Mouse (Mus musculus): ENCODE data around the gene Myh10. TPM values are rescaled to one million over a fixed set of nuclear protein-coding genes. Genes with fewer than 3 reads are reported as not detected.
A peak's percentile ranks its signal among the peaks of the same experiment; 100 is the strongest.

Myh10 gene
- polyA plus RNA-seq, 1 experiment from 2014 or later: 5.4 TPM

GRCm38 (mm10) chr11:68745374-68746200 is 54.2 kb downstream of the Myh10 start:
- no peak for DNase-seq (ENCODE audit: low spot score)

GRCm38 (mm10) chr11:68748121-68748520 is 56.8 kb downstream of the Myh10 start:
- DNase-seq (ENCODE audit: low spot score): no peak

- no peak for DNase-seq (ENCODE audit: low spot score)
Measured at GRCm38 (mm10) chr11:68750206-68750605, 58.8 kb downstream of the Myh10 start.

- peak; percentile 53 for DNase-seq (ENCODE audit: low spot score)
Measured at GRCm38 (mm10) chr11:68750938-68751337, 59.6 kb downstream of the Myh10 start.

GRCm38 (mm10) chr11:68754283-68754682 is 62.9 kb downstream of the Myh10 start:
- DNase-seq (ENCODE audit: low spot score): no peak

GRCm38 (mm10) chr11:68756456-68757348 is 65.3 kb downstream of the Myh10 start:
- no peak for DNase-seq (ENCODE audit: low spot score)

GRCm38 (mm10) chr11:68759691-68760090 is 68.3 kb downstream of the Myh10 start:
- DNase-seq (ENCODE audit: low spot score): no peak

GRCm38 (mm10) chr11:68761155-68761554 is 69.8 kb downstream of the Myh10 start:
- no peak for DNase-seq (ENCODE audit: low spot score)

GRCm38 (mm10) chr11:68761664-68762063 is 70.3 kb downstream of the Myh10 start:
- no peak for DNase-seq (ENCODE audit: low spot score)

GRCm38 (mm10) chr11:68764622-68765021 is 73.3 kb downstream of the Myh10 start:
- no peak for DNase-seq (ENCODE audit: low spot score)

GRCm38 (mm10) chr11:68767762-68768542 is 76.6 kb downstream of the Myh10 start:
- no peak for DNase-seq (ENCODE audit: low spot score)

GRCm38 (mm10) chr11:68769770-68770510 is 78.6 kb downstream of the Myh10 start:
- DNase-seq (ENCODE audit: low spot score): peak; percentile 20

- DNase-seq (ENCODE audit: low spot score): no peak
Measured at GRCm38 (mm10) chr11:68776147-68776655, 84.8 kb downstream of the Myh10 start.

GRCm38 (mm10) chr11:68777933-68778332 is 86.6 kb downstream of the Myh10 start:
- no peak for DNase-seq (ENCODE audit: low spot score)

- DNase-seq (ENCODE audit: low spot score): no peak
Measured at GRCm38 (mm10) chr11:68778855-68779254, 87.5 kb downstream of the Myh10 start.

- no peak for DNase-seq (ENCODE audit: low spot score)
Measured at GRCm38 (mm10) chr11:68779735-68780465, 88.5 kb downstream of the Myh10 start.

- no peak for DNase-seq (ENCODE audit: low spot score)
Measured at GRCm38 (mm10) chr11:68780466-68781114, 89.2 kb downstream of the Myh10 start.

- no peak for DNase-seq (ENCODE audit: low spot score)
Measured at GRCm38 (mm10) chr11:68782336-68782735, 91.0 kb downstream of the Myh10 start.

- DNase-seq (ENCODE audit: low spot score): no peak
Measured at GRCm38 (mm10) chr11:68785813-68786212, 94.5 kb downstream of the Myh10 start.
